Mouse (Mus musculus): ENCODE results near the gene Mylk2. TPM values are rescaled to one million over a fixed set of nuclear protein-coding genes. Genes with fewer than 3 reads are reported as not detected.

Gene Mylk2
- 0.01 TPM in 1 of 2 replicates, not detected in the other for polyA plus RNA-seq (2012; rRNA removed)

GRCm38 (mm10) chr2:152911031-152911430 lies at the start of gene Mylk2:
Gene Mylk2 (plus strand): TSS chr2:152911352.

DNA sequence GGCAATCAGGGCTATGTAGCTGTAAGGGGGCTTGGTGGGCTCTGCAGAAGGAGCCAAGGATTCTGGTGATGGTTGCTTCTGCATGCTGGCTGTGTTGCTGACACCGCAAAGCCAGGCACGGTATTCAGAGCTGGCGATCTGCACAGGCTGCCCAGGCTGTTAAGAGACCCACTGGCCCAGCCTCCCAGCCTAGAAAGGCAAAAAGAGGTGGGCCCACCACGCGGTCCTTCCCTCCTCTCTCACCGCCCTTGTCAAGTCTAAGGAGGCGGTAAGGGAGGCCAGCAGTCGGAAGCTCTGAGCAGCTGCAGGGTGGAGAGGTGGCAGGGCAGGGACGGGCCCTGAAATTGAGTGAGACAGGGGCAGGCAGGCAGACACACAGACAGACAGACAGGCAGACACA lies 21.9 kb downstream of the Mylk2 start, which contains the start of gene Foxs1:
Gene Foxs1, minus strand, starts transcription at position 161 of the 400 bp plus-strand sequence.

DNA sequence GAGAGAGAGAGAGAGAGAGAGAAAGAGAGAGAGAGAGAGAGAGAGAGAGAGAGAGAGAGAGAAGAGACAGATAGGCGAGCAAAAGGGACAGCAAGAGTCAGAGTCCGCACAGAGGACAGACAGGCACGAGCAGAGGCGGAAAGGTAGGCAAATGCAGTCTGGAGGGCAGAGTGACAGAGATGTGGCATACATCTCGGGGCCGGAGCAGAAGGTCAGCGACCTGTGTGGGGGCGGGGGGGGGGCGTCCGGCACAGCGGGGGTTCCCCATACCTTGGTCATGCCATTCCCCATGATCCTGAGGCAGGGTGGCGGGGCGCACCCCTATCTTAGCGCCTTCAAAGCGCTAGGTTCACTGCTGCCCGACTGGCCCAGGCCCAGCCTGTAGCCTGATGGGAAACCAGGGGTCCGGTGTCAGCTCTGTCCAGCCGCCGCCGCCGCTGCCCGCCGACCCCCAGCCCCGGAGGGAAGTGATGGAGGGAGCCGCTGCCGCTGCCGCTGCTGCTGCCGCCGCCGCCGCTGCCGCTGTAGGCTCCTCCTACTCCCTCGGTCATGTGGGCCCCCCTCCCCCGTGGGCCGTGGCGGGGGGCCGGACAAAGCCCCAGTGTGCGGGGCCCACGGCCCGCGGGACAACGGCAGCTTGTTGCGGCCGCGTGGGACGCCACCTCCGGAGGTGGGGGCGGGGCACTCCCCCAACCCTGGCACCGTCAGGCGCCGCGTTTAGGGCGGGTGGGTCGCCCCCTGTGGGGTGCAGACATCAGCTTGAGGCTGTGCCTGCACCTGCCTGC lies 40.1 kb downstream of the Mylk2 start, which contains the start of gene Dusp15:
Gene Dusp15, minus strand, starts transcription at position 634 of the 785 bp plus-strand sequence.

GRCm38 (mm10) chr2:152962091-152962793 lies 51.1 kb downstream of the Mylk2 start, which contains the start of gene Ttll9:
Gene Ttll9 (plus strand): TSS chr2:152962485.

Other genes starting within 250 kb of the Mylk2 start
- 50.0 and 56.9 TPM in 2 replicates for gene H13, start 241.9 kb upstream of the Mylk2 start, polyA plus RNA-seq (2012; rRNA removed)
- gene Mcts2, start 224.3 kb upstream of the Mylk2 start, polyA plus RNA-seq (2012; rRNA removed), result 5.8 and 5.9 TPM in 2 replicates
- gene Id1, start 175.1 kb upstream of the Mylk2 start, polyA plus RNA-seq (2012; rRNA removed), result 51.1 and 55.1 TPM in 2 replicates
- gene Cox4i2, start 157.2 kb upstream of the Mylk2 start, polyA plus RNA-seq (2012; rRNA removed), result 0.78 and 0.91 TPM in 2 replicates
- gene Bcl2l1, start 79.6 kb upstream of the Mylk2 start, polyA plus RNA-seq (2012; rRNA removed), result 54.2 and 57.5 TPM in 2 replicates
- gene Tpx2, start 63.4 kb upstream of the Mylk2 start, polyA plus RNA-seq (2012; rRNA removed), result 21.1 and 23.6 TPM in 2 replicates
- 0.48 and 0.83 TPM in 2 replicates for gene Foxs1, start 21.9 kb downstream of the Mylk2 start, polyA plus RNA-seq (2012; rRNA removed)
- not detected in 2 replicates for gene Dusp15, start 40.3 kb downstream of the Mylk2 start, polyA plus RNA-seq (2012; rRNA removed)
- gene Ttll9, start 51.1 kb downstream of the Mylk2 start, polyA plus RNA-seq (2012; rRNA removed), result 0.07 and 0.18 TPM in 2 replicates
- gene Pdrg1, start 104.1 kb downstream of the Mylk2 start, polyA plus RNA-seq (2012; rRNA removed), result 24.3 and 26.5 TPM in 2 replicates
- gene Xkr7, start 120.5 kb downstream of the Mylk2 start, polyA plus RNA-seq (2012; rRNA removed), result not detected in 2 replicates
- gene Ccm2l, start 154.6 kb downstream of the Mylk2 start, polyA plus RNA-seq (2012; rRNA removed), result 3.6 and 4.5 TPM in 2 replicates
- 17.5 and 18.7 TPM in 2 replicates for gene Hck, start 197.1 kb downstream of the Mylk2 start, polyA plus RNA-seq (2012; rRNA removed)
- gene Tm9sf4, start 250.0 kb downstream of the Mylk2 start, polyA plus RNA-seq (2012; rRNA removed), result 15.3 and 18.3 TPM in 2 replicates

Measured in liver, embryonic 18 days (tissue).